Mouse (Mus musculus) intestine, embryonic 16.5 days (tissue): ENCODE results near the gene Tle2. TPM values are rescaled to one million over a fixed set of nuclear protein-coding genes. Genes with fewer than 3 reads are reported as not detected.

Experiments used
- ATAC-seq: fragments of 200-750 bp; cut with Nextera tagmentation; 2 replicates; pipeline ENCODE4 v1.8.0; 2017; ENCODE audit warnings: moderate TSS enrichment, moderate library complexity
- H3K27ac ChIP-seq: fragments of 300-500 bp; sonication (generic); 2 replicates; pipeline ENCODE4 v1.5.1; 2014; ENCODE audit warnings: mild to moderate bottlenecking, low read length
- H3K27me3 ChIP-seq: fragments of 300-500 bp; sonication (generic); replicated peaks from 2 replicates; pipeline ENCODE4 v1.6.1; 2014; ENCODE audit warnings: low read length, control low read depth, mixed read lengths; ENCODE audit not compliant: control insufficient read depth, insufficient read depth
- H3K36me3 ChIP-seq: fragments of 300-500 bp; sonication (generic); 2 replicates; pipeline ENCODE4 v1.6.1; 2014; ENCODE audit warnings: low read length, control low read depth; ENCODE audit not compliant: control insufficient read depth, insufficient read depth
- H3K4me1 ChIP-seq: fragments of 300-500 bp; sonication (generic); 2 replicates; pipeline ENCODE4 v1.6.1; 2014; ENCODE audit warnings: low read length, control low read depth, mixed read lengths; ENCODE audit not compliant: control insufficient read depth, insufficient read depth
- H3K4me2 ChIP-seq: fragments of 300-500 bp; sonication (generic); 2 replicates; pipeline ENCODE4 v1.6.1; 2014; ENCODE audit warnings: low read depth, low read length, control low read depth
- H3K4me3 ChIP-seq: fragments of 300-500 bp; sonication (generic); 2 replicates; pipeline ENCODE4 v1.5.1; 2014; ENCODE audit warnings: mild to moderate bottlenecking, low read length
- H3K9ac ChIP-seq: fragments of 300-500 bp; sonication (generic); 2 replicates; pipeline ENCODE4 v1.6.1; 2014; ENCODE audit warnings: low read depth, low read length
- H3K9me3 ChIP-seq: fragments of 300-500 bp; sonication (generic); 2 replicates; pipeline ENCODE4 v1.6.1; 2016; ENCODE audit warnings: low read length, control low read depth; ENCODE audit not compliant: control insufficient read depth
- WGBS: fragments of 180-500 bp; shearing (Covaris S2); extraction: QIAGEN DNeasy Blood & Tissue Kit; methylation state at CpG from one replicate; pipeline ENCODE4 v1.1.7; 2014; 5-methylcytosine and 5-hydroxymethylcytosine counted together
- polyA plus RNA-seq: library from polyadenylated mRNA; unstranded; fragments of >200 nt; fragmentation: Nextera tagmentation; extraction: Ambion mirVana; gene quantifications from 2 replicates; pipeline ENCODE4 v1.2.1, GENCODE M21; 2015

Gene Tle2
- polyA plus RNA-seq, 1 experiment from 2014 or later: 12.6 TPM

DNA sequence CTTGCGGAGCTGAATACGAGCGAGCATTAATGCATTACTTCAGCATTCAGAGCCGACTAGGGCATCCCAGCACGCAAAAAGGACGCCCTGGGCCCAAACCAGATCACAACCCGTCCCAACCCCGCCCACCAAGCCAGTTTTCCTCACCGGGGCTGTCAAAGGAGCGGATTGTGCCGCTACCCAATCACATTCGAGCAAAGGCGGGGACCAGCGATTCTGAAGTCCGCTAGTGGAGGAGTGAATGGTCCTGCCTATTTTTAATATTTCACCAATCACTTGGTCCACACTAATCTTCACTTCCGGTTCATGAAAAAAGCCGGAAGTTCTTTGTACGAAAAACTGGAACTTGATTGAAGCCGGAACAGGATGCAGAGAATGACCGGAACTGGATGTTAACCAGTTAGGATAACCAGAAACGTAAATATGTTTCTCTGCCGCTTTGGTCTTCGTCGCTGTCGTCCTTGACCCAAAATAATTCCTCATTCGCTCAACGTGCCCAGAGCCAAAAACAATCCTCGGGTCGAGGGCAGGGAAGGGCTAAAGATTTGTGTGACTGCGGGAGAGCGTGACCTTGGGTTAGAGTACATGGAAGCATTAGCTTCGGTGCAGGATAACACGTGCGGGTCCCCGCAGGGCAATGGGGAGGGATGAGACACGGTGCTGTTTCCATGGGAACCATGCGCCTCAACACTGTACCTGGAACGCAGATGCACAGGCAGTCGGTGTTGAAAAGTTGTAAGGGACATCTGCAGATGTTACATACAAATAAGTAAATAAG is 31.8 kb downstream of the Tle2 start, which contains the start of gene BC025920:
BC025920 (plus strand) TSS at position 297 of the 778 bp plus-strand sequence.
- Histone ChIP-seq H3K4me1 (peaks cover 20% of the 10 kb centered on the region), H3K4me3 (peak within 1 kb of the TSS; percentile 48), H3K9me3 (no peaks in the 10 kb centered on the region), H3K27me3 (no peaks in the 10 kb centered on the region), H3K4me2 (peak within 1 kb of the TSS; percentile 78), H3K27ac (peak within 1 kb of the TSS; percentile 94), H3K36me3 (no peaks in the 10 kb centered on the region), H3K9ac (peak within 1 kb of the TSS; percentile 66)
- under 1% methylated on average over 39 of the region's 39 CpGs for WGBS
- ATAC-seq: peak; percentile 90

DNA sequence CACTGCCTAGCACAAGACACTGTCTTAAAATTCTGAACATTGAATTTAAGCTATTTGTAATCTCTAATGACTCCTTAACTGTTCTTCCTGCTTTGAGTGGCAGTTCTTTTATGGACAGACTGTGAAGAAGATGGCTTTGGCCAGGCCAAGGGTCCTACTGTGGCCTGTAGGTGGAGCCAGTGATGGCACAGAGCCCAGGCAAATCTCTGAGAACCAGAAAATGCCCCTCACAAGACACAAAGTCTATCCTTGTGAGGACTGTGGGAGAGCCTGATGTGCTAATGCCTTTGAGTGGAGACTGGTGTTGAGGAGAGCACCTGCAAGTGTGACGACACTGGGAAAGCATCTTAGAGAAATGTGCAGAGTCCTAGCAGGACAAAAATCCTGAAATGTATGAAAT is 33.9 kb downstream of the Tle2 start:
- H3K27ac ChIP-seq: no peak overlapping the region
- H3K4me2 ChIP-seq: no peak overlapping the region
- H3K36me3 ChIP-seq: no peaks in the 10 kb centered on the region
- H3K4me3 ChIP-seq: no peak overlapping the region
- H3K9ac ChIP-seq: no peak overlapping the region
- no peaks in the 10 kb centered on the region for H3K27me3 ChIP-seq
- H3K9me3 ChIP-seq: no peaks in the 10 kb centered on the region
- H3K4me1 ChIP-seq: peaks cover 8% of the 10 kb centered on the region; the same call in 1 of the 2 replicates
- no peak for ATAC-seq
- WGBS: 85% methylated on average over 1 of the region's 1 CpGs

DNA sequence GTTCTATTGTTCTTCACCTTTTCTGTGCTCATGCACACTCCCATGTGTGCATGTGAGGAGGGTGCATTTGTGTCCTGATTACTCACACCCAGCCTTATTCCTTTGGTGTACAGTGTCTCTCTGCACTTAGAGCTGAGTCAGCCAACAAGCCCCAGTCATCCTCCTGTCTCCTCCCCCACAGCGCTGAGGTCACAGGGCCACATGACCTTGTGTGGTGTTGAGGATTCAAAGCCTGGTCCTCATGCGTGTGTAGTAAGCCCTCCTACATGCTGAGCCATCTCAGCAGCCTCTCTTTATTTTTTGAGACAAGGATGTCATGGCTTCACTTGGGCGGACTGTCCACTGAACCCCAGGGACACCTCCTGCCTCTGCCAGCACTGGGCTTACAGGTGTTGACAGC is 38.4 kb downstream of the Tle2 start:
- 0 out of 2 replicates have a peak, but pooled peaks cover 4% of the 10 kb centered on the region for H3K4me1 ChIP-seq
- H3K4me3 ChIP-seq: no peak overlapping the region
- no peaks in the 10 kb centered on the region for H3K27me3 ChIP-seq
- H3K36me3 ChIP-seq: no peaks in the 10 kb centered on the region
- no peak overlapping the region for H3K9ac ChIP-seq
- H3K9me3 ChIP-seq: no peaks in the 10 kb centered on the region
- H3K27ac ChIP-seq: no peak overlapping the region
- 66% methylated on average over 3 of the region's 3 CpGs for WGBS
- no peak overlapping the region for H3K4me2 ChIP-seq
- no peak for ATAC-seq

DNA sequence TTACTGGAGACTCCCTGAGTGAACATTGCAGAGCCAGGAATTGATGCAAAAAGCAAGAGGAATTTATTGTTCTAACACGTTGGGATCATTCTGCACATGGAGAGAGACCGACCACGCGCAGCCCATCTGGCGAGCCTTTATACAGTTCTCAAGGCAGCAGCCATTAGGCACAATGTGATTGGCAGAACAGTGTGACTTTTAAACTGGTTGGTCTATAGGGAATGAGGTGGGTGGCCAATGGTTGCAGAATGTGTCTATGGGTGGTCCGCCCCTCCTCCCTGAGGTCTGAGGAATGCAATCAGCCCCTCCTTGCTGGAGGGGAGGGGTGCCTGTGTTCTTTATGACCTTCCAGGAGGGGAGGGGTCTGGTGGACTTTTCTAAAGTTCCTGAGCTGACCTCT is 41.1 kb downstream of the Tle2 start:
- H3K4me2 ChIP-seq: no peak overlapping the region
- peaks cover 2% of the 10 kb centered on the region; the same call in 1 of the 2 replicates for H3K9me3 ChIP-seq
- H3K27ac ChIP-seq: no peak overlapping the region
- H3K9ac ChIP-seq: no peak overlapping the region
- H3K4me1 ChIP-seq: 0 out of 2 replicates have a peak, but pooled peaks cover 4% of the 10 kb centered on the region
- no peak overlapping the region for H3K4me3 ChIP-seq
- H3K27me3 ChIP-seq: no peaks in the 10 kb centered on the region
- ATAC-seq: peak; percentile 29; the same call in 1 of the 2 replicates
- no peaks in the 10 kb centered on the region for H3K36me3 ChIP-seq
- 53% methylated on average over 6 of the region's 6 CpGs for WGBS

DNA sequence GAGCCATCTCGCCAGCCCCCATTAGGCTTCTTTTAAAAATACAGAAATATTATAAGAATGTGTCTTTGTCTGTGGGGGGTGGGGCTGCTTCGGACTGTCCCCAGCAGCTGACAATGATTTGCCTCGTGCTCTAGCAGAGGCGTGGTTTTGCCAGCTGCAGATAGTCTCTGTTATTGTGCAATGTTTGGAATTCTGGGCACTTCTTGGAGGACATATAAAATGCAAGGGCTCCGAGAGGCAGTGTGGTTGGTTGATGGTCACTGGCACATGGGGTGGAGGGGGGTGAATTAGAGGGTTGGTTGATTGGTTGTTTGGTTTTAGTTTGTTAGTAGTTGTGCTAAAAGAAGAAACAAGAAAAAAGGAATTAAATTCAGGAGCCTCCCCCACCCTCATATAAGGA is 45.6 kb downstream of the Tle2 start:
- 76% methylated on average over 5 of the region's 5 CpGs for WGBS
- H3K36me3 ChIP-seq: 0 out of 2 replicates have a peak, but pooled peaks cover 17% of the 10 kb centered on the region

DNA sequence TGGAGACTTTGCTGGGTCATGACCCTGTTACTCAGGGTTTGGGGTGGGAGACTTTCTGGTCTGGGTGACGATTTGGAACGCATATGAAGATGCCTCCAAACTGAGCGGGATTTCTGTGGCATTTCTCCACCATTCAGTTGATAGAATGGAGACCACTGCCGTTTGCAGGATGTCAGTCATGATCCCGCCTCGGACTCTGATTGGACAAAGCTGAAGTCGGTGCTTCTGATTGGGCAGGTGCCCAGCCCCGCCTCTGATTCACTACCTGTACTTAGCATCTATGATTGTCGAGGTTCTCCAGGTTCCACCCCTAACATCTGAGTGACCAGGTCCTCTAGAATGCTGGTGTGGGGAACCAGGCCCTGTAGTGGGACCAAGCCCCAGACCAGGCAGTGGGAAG is 46.4 kb downstream of the Tle2 start:
- 58% methylated on average over 9 of the region's 9 CpGs for WGBS
- H3K27me3 ChIP-seq: no peaks in the 10 kb centered on the region
- no peak for ATAC-seq
- no peak overlapping the region for H3K27ac ChIP-seq
- H3K9me3 ChIP-seq: peaks cover 2% of the 10 kb centered on the region; the same call in 1 of the 2 replicates
- H3K36me3 ChIP-seq: 0 out of 2 replicates have a peak, but pooled peaks cover 17% of the 10 kb centered on the region
- no peak overlapping the region for H3K4me2 ChIP-seq
- no peak overlapping the region for H3K4me3 ChIP-seq
- H3K9ac ChIP-seq: no peak overlapping the region
- H3K4me1 ChIP-seq: peaks cover 8% of the 10 kb centered on the region; the same call in 1 of the 2 replicates

More for the DNA sequence above, 45.6 kb downstream of the Tle2 start:
- no peak overlapping the region for H3K4me2 ChIP-seq
- H3K27me3 ChIP-seq: no peaks in the 10 kb centered on the region
- no peak overlapping the region for H3K9ac ChIP-seq
- peaks cover 2% of the 10 kb centered on the region; the same call in 1 of the 2 replicates for H3K9me3 ChIP-seq
- H3K4me1 ChIP-seq: peaks cover 9% of the 10 kb centered on the region; the same call in 1 of the 2 replicates
- no peak for ATAC-seq
- H3K4me3 ChIP-seq: no peak overlapping the region
- no peak overlapping the region for H3K27ac ChIP-seq

DNA sequence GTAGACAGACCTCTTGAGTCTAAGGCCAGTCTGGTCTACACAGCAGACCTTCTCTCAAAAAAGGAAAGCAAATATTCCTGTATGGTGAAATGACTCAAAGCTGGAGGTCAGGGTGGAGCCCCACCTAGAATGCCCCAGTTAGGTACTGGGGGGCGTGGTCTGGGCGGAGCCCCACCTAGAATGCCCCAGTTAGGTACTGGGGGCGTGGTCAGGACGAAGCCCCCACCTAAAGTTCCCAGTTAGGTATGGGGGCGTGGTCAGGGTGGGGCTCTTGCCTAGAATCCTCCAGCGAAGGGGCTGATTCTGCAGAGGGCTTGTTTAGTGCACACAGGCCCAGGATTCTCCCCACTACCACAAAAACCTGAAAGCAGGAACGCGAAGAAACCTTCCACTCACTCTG is 49.1 kb downstream of the Tle2 start:
- Histone ChIP-seq H3K27me3 (no peaks in the 10 kb centered on the region), H3K27ac (no peak overlapping the region), H3K36me3 (0 out of 2 replicates have a peak, but pooled peaks cover 17% of the 10 kb centered on the region), H3K4me2 (no peak overlapping the region), H3K9me3 (peaks cover 2% of the 10 kb centered on the region; the same call in 1 of the 2 replicates), H3K9ac (no peak overlapping the region), H3K4me1 (peaks cover 17% of the 10 kb centered on the region), H3K4me3 (no peak overlapping the region)
- WGBS: 47% methylated on average over 8 of the region's 8 CpGs
- no peak for ATAC-seq

DNA sequence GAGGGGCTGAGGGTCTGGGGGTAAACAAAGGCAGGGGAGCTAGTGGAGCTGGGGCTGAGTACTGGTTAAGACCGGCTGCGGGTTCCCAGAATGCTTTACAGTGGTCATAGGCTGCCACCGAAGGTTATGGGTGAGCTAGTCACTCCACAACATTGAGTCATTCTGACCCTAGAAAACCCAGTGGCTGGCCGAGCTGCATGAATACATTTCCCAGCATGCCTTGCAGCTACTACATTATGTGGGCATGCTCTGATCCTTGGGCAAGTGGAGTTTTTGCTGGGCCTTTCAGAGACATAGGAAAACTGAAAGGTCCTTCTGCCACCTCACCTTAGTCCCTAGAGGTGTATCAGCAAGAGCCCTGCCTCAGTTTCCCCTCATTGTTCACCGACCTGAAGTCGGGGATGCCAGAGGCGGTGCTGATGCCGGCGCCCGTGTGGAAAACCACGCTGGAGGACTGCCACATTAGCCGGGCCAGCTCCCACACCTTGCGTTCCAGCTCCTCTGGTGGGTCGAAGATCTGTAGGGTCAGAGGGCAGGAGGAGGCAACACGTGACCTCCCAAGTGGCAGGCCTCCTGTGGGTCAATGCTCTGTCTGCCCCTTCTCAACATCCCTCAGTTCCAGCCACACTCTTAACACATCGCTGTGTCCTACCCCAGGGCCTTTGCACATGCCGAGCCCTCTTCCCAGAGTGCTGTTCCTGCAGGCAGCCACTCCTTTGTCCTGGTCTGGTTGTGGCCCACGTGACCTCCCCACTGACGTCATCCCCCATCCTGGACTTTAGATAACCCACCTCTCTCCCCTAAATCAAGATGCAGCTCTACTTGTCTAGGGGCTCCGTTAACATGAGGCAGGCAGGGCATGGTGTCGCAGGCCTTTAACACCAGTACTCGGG is 52.0 kb downstream of the Tle2 start:
- peaks cover 17% of the 10 kb centered on the region for H3K4me1 ChIP-seq
- H3K27ac ChIP-seq: peak overlapping the region; percentile 77
- no peaks in the 10 kb centered on the region for H3K27me3 ChIP-seq
- H3K36me3 ChIP-seq: 0 out of 2 replicates have a peak, but pooled peaks cover 12% of the 10 kb centered on the region
- H3K9me3 ChIP-seq: no peaks in the 10 kb centered on the region
- 88% methylated on average over 22 of the region's 22 CpGs for WGBS
- peak overlapping the region; percentile 86 for H3K4me2 ChIP-seq
- H3K9ac ChIP-seq: peak overlapping the region; percentile 80
- H3K4me3 ChIP-seq: peak overlapping the region; percentile 77
- ATAC-seq: peak; percentile 4; the same call in 1 of the 2 replicates
